In genomic region chr13:55786120-55786519, GRCm38 (mm10) we compare ENCODE assay signal across 23 mouse cellular contexts. TPM values are rescaled to one million over a fixed set of nuclear protein-coding genes. Genes with fewer than 3 reads are reported as not detected.
DNase-seq lines count a peak whose midpoint lies in the region; ATAC-seq and TF ChIP-seq lines count a peak whose summit lies in the region.
"Had no signal": no experiment of that assay in that cellular context is flagged by ENCODE, and none has a peak within 500 bp of the region (broad histone marks: within the 10 kb centered on the region; RNA-seq: fewer than 3 reads in every experiment).

No protein-coding gene starts in this region.

- TF ChIP-seq POLR2A in small intestine, adult 2 months (IDR thresholded peaks at IDR 0.05; ENCODE audit: low read depth, low read length), result no peak

- H3K9me3 ChIP-seq in kidney, embryonic 14.5 days (ENCODE audit: control insufficient read depth, low read length), result no peaks in the 10 kb centered on the region
- H3K9me3 ChIP-seq in lung, embryonic 14.5 days (ENCODE audit: low read depth, low read length), result no peaks in the 10 kb centered on the region
- H3K9me3 ChIP-seq: embryonic facial prominence, embryonic 15.5 days; forebrain, embryonic 10.5 days; limb, embryonic 15.5 days had no signal

- WGBS in kidney, embryonic 14.5 days, result 42% methylated on average over 11 of the region's 11 CpGs
- WGBS in lung, embryonic 14.5 days, result 43% methylated on average over 11 of the region's 11 CpGs
- 20% methylated on average over 11 of the region's 11 CpGs for WGBS in small intestine, adult 2 months

- no peak for ATAC-seq in kidney, embryonic 14.5 days (ENCODE audit: low FRiP score, low TSS enrichment)
- ATAC-seq in lung, embryonic 14.5 days (ENCODE audit: insufficient read depth), result peak; percentile 47
- ATAC-seq: hindbrain, embryonic 16.5 days had no signal

- H3K4me2 ChIP-seq in kidney, embryonic 14.5 days (replicated peaks; ENCODE audit: low read depth, low read length), result no peak overlapping the region
- no peak overlapping the region for H3K4me2 ChIP-seq in lung, embryonic 14.5 days
- H3K4me2 ChIP-seq: embryonic facial prominence, embryonic 15.5 days; limb, embryonic 15.5 days had no signal

- H3K27ac ChIP-seq in kidney, embryonic 14.5 days (ENCODE audit: low read depth, low read length), result no peak overlapping the region
- no peak overlapping the region for H3K27ac ChIP-seq in lung, embryonic 14.5 days (ENCODE audit: low read depth)
- no peak overlapping the region for H3K27ac ChIP-seq in small intestine, adult 2 months (ENCODE audit: insufficient read depth, low read depth, low read length)
- H3K27ac ChIP-seq: embryonic facial prominence, embryonic 15.5 days; forebrain, embryonic 10.5 days; limb, embryonic 15.5 days had no signal

- TF ChIP-seq CTCF in lung, embryonic 14.5 days (IDR thresholded peaks at IDR 0.05; ENCODE audit: low read depth), result no peak
- no peak for TF ChIP-seq CTCF in small intestine, adult 2 months (IDR thresholded peaks at IDR 0.05; ENCODE audit: extremely low read depth, insufficient read length, insufficient replicate concordance, low read depth, low read length)

- peak; percentile 33 for DNase-seq in adrenal gland, postnatal 14 days
- no peak for DNase-seq in adrenal gland, postnatal 25 days
- DNase-seq in kidney, postnatal 14 days, result peak; percentile 6
- DNase-seq in lung, embryonic 14.5 days, result peak; percentile 53
- no peak for DNase-seq in cerebellum, postnatal 4 days (ENCODE audit: low spot score in 2 of 2)
- DNase-seq in gastrocnemius, postnatal 25 days, result no peak
- DNase-seq: cerebellum, adult 9-11 months; embryo, embryonic 11 days; kidney, postnatal 10 days; spleen, adult 18-20 months had no signal

- H3K27me3 ChIP-seq in kidney, embryonic 14.5 days (ENCODE audit: control insufficient read depth, insufficient read depth, low read length), result no peaks in the 10 kb centered on the region
- H3K27me3 ChIP-seq in lung, embryonic 14.5 days (ENCODE audit: insufficient read depth, low read length), result no peaks in the 10 kb centered on the region
- H3K27me3 ChIP-seq in small intestine, adult 2 months (ENCODE audit: control insufficient read depth, insufficient read depth, low read length), result no peaks in the 10 kb centered on the region
- H3K27me3 ChIP-seq: embryonic facial prominence, embryonic 15.5 days; limb, embryonic 15.5 days had no signal

- no peaks in the 10 kb centered on the region for H3K36me3 ChIP-seq in kidney, embryonic 14.5 days (ENCODE audit: control insufficient read depth, insufficient read depth, low read length)
- no peaks in the 10 kb centered on the region for H3K36me3 ChIP-seq in lung, embryonic 14.5 days (ENCODE audit: insufficient read depth)
- H3K36me3 ChIP-seq in small intestine, adult 2 months (ENCODE audit: control insufficient read depth, insufficient read depth, low read length), result no peaks in the 10 kb centered on the region
- H3K36me3 ChIP-seq: embryonic facial prominence, embryonic 15.5 days; forebrain, embryonic 10.5 days; limb, embryonic 15.5 days had no signal

- H3K4me1 ChIP-seq in kidney, embryonic 14.5 days (ENCODE audit: control insufficient read depth, insufficient read depth, low read length), result no peaks in the 10 kb centered on the region
- no peaks in the 10 kb centered on the region for H3K4me1 ChIP-seq in lung, embryonic 14.5 days (ENCODE audit: insufficient read depth)
- peaks cover 2% of the 10 kb centered on the region; the same call in 1 of the 2 replicates for H3K4me1 ChIP-seq in small intestine, adult 2 months (ENCODE audit: control insufficient read depth, insufficient read depth, insufficient read length, low read length)
- H3K4me1 ChIP-seq: embryonic facial prominence, embryonic 15.5 days; forebrain, embryonic 10.5 days; limb, embryonic 15.5 days had no signal

- H3K4me3 ChIP-seq in kidney, embryonic 14.5 days (ENCODE audit: low read length), result no peak overlapping the region
- H3K4me3 ChIP-seq in lung, embryonic 14.5 days (ENCODE audit: low read depth, low read length), result no peak overlapping the region
- H3K4me3 ChIP-seq in small intestine, adult 2 months (ENCODE audit: low read depth, low read length), result 0 out of 2 replicates have a peak overlapping the region, but pooled peaks have one; percentile 24
- H3K4me3 ChIP-seq: embryonic facial prominence, embryonic 15.5 days; forebrain, embryonic 10.5 days; limb, embryonic 15.5 days had no signal

- no peak overlapping the region for H3K9ac ChIP-seq in kidney, embryonic 14.5 days (ENCODE audit: low read depth, low read length)
- no peak overlapping the region for H3K9ac ChIP-seq in lung, embryonic 14.5 days
- H3K9ac ChIP-seq: embryonic facial prominence, embryonic 15.5 days; limb, embryonic 15.5 days had no signal

RNA-seq across cellular contexts. Expression of gene Catsper3, which starts 1.8 kb away (rescaled TPM):
- 0.30 TPM in 1 of 2 replicates, not detected in the other for total RNA-seq in adrenal gland, postnatal 14 days (2021)
- 0.30 TPM in 1 of 2 replicates, not detected in the other for total RNA-seq in adrenal gland, postnatal 25 days (2021)
- polyA plus RNA-seq in kidney, embryonic 14.5 days (2014; fragmentation: Nextera tagmentation; extraction: Ambion mirVana), result 0.32 TPM in 1 of 2 replicates, not detected in the other
- polyA plus RNA-seq in lung, embryonic 14.5 days (2014; fragmentation: Nextera tagmentation; extraction: Ambion mirVana), result 0.18 TPM in 1 of 2 replicates, not detected in the other
- polyA plus RNA-seq in small intestine, adult 2 months (2012; rRNA removed), result 0.06 TPM in 1 of 2 replicates, not detected in the other
- total RNA-seq in gastrocnemius, postnatal 25 days (2021), result not detected
- total RNA-seq: heart, postnatal 25 days; megakaryocyte-erythroid progenitor cell, adult 5-6 weeks; midbrain, postnatal 0 days had no signal
- polyA plus RNA-seq: embryonic facial prominence, embryonic 15.5 days; liver, embryonic 16.5 days had no signal

RNA-seq across cellular contexts. Expression of gene Pitx1, which starts 49.9 kb away (rescaled TPM):
- total RNA-seq in adrenal gland, postnatal 14 days (2021), result not detected in 2 replicates
- total RNA-seq in adrenal gland, postnatal 25 days (2021), result not detected in 2 replicates
- polyA plus RNA-seq in kidney, embryonic 14.5 days (2014; fragmentation: Nextera tagmentation; extraction: Ambion mirVana), result 0.37 and 0.42 TPM in 2 replicates
- polyA plus RNA-seq in lung, embryonic 14.5 days (2014; fragmentation: Nextera tagmentation; extraction: Ambion mirVana), result 0.28 TPM in 1 of 2 replicates, not detected in the other
- 14.6 and 20.3 TPM in 2 replicates for polyA plus RNA-seq in small intestine, adult 2 months (2012; rRNA removed)
- total RNA-seq in gastrocnemius, postnatal 25 days (2021), result under 1 TPM; 0.46 to 0.70 TPM
- total RNA-seq: heart, adult 8-10 months; heart, postnatal 25 days; layer of hippocampus, postnatal 25 days; left cerebral cortex, postnatal 25 days; megakaryocyte-erythroid progenitor cell, adult 5-6 weeks had no signal
- polyA plus RNA-seq: hindbrain, embryonic 16.5 days had no signal

RNA-seq across cellular contexts. Expression of gene Pcbd2, which starts 59.0 kb away (rescaled TPM):
- total RNA-seq in adrenal gland, postnatal 14 days (2021), result 62.1 and 72.6 TPM in 2 replicates
- 62.0 and 83.2 TPM in 2 replicates for total RNA-seq in adrenal gland, postnatal 25 days (2021)
- polyA plus RNA-seq in kidney, embryonic 14.5 days (2014; fragmentation: Nextera tagmentation; extraction: Ambion mirVana), result 49.2 and 58.4 TPM in 2 replicates
- polyA plus RNA-seq in lung, embryonic 14.5 days (2014; fragmentation: Nextera tagmentation; extraction: Ambion mirVana), result 55.5 and 59.7 TPM in 2 replicates
- polyA plus RNA-seq in small intestine, adult 2 months (2012; rRNA removed), result 5.9 and 20.2 TPM in 2 replicates
- total RNA-seq in gastrocnemius, postnatal 25 days (2021), result 10 to 100 TPM; 20.2 to 22.0 TPM

Comparison
In these comparisons a context has a peak if more than half of its experiments do, and no peak if none do; other contexts are left out.
1. DNase-seq: peak in adrenal gland, postnatal 14 days (single experiment), kidney, postnatal 14 days (single experiment) and lung, embryonic 14.5 days (single experiment); none in adrenal gland, postnatal 25 days (single experiment), cerebellum, postnatal 4 days (0 of 2) and gastrocnemius, postnatal 25 days (single experiment).